Mouse (Mus musculus): ENCODE measurements around the gene Uroc1.

Gene Uroc1

DNA sequence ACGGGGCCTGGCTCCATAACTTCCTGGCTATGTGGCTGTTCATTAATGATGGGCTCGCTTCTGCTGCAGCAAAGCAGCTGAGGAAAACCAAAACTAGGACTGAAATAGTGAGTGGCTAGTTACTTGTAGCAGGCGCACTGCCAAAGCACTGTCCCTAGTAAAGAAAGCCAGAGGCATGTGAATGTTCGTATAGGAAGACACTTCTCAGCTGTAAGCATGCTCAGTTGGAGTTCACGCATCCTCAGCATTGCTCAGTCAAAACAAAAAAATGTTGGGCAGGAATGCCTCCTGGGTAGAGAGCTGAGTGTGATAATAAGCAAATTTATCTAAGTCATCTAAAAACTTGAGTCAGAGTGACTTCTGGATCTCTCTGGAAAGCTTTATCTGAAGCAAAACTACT lies 25.1 kb downstream of the Uroc1 start:
- DNase-seq (ENCODE audit: low spot score): no peak

GRCm38 (mm10) chr6:90359445-90359844 lies 26.4 kb downstream of the Uroc1 start:
- DNase-seq (ENCODE audit: low spot score): no peak

DNA sequence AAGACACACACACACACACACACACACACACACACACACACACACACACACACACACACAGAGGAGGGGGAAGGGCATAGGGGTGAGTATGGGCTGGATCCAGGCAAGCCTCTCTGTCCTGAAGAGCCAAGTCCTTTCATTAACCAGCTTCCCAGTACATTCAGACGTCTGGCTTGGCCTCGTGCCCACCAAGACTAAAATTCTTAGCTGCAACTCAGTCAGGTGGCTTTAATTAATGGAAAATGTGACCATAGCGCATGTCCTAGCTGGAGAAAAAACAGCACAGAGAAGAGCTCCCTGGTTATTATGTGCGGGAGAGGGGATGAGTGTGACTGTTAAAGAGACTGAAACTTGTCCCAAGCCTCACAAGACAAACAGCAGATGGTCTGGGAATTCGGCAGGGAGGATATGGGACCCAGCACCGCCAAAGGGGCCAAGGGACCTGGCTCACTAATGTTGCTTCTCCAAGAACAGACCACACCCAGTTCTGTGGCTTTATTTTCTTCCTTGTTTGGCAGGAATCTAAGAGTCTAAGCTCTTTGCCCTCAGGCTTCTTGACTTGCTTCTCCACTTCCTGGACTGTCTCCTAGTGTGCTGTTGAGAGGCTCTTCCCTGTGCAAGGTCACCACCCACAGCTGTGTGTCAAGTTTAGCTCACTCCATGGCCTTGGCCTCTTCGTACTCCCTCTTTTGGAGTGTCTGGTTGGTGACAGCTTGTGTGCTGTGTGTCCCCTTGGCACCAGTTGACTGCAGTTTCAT lies 27.1 kb downstream of the Uroc1 start:
- no peak for DNase-seq (ENCODE audit: low spot score)

GRCm38 (mm10) chr6:90360922-90361614 lies 28.0 kb downstream of the Uroc1 start:
- DNase-seq (ENCODE audit: low spot score): no peak

DNA sequence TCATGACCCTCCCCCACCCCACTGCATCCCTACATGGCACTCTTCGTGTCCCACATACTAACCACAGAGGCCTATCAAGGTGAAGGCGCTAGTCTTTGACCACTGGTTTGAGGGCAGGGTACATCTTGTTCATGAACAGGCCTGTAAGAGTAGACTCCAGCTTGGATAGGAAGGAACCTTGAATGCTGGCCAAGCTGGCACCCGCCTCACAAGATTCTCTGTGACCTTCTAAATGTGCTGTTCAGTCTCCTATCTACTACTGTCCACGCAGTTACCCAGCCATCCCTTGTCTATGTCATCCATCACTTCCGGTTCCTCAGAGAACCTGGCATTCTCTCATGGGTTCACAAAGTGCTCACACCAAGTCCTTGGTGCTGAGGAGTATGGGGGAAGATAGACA lies 30.2 kb downstream of the Uroc1 start:
- DNase-seq (ENCODE audit: low spot score): no peak

DNA sequence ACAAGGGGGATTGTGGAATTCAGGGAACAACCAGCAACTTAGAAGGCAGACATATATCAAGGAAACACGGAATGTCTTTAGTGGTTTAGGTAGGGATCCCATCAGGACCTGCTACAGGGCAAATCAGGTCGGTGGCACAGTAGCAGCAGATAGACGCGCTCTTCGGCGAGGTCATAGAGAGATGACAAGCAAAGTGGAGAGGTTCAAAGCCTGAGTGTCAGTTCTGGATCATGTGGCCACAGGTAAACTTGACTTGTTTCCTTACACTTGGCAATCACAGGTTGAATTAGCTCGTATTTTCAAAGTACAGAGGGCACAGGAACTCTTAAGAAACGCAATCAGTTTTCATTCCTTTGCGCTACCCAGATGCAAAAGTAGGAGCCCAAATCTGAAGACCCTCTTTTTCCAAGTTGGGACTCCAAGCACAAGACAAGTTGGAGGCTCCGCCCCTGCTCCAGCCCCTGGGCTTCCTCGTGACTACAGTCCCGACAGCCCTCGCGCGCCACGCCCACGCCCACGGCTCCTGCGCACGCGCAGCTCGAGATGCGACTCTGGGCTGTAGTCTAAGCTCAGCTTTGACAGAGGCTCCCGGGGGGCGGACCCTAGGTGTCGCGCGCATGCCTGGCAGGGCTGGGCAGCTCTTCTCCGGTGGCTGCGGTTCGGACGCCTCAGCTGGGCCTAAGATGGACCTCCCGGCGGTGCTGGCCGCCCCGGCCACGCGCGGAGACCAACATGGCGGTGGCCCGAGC lies 36.1 kb downstream of the Uroc1 start, which contains the start of gene Zxdc:
Gene Zxdc (plus strand): TSS at position 517 of the 749 bp plus-strand sequence.
- DNase-seq (ENCODE audit: low spot score): peak; percentile 99

GRCm38 (mm10) chr6:90369725-90370553 lies 36.9 kb downstream of the Uroc1 start:
- DNase-seq (ENCODE audit: low spot score): no peak

DNA sequence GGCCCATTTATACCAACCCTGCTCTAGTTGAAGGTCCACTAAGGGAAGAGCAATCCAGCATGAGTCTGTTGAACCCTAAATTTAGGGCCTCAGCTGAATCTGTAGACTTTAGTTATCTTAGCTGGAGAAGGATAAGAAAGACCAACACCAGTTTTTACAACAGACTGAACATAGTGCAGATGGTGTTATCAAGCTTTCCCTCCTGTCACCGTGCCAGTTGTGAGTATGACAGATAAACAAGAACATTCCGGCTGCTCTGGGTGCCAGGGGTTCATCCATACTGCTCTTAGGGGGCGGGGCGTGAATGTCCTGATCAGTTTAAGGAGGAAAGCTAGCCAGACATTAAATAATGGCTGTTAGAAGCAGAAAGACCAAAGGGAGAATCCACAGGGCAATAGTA lies 41.6 kb downstream of the Uroc1 start:
- no peak for DNase-seq (ENCODE audit: low spot score)

DNA sequence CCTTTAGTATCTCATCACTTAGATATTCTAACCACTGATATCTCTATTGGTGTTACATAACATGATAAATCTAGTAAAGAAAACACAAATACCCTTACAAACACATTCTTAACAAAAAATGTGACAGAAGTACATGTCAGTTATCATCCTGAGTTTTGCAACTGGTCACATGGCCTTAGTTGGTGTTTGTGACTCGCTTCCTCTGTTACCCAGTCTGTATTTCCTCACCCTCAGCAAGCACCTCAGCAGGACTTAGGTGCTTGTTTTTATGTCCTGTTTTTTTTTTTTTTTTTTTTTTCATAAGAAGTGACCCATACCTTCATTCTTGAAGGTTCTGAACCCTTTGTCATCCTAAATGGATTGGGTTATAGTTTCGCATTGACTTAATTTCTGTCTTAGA lies 44.6 kb downstream of the Uroc1 start:
- no peak for DNase-seq (ENCODE audit: low spot score)

- no peak for DNase-seq (ENCODE audit: low spot score)
Measured at GRCm38 (mm10) chr6:90381465-90381864, 48.4 kb downstream of the Uroc1 start.

DNA sequence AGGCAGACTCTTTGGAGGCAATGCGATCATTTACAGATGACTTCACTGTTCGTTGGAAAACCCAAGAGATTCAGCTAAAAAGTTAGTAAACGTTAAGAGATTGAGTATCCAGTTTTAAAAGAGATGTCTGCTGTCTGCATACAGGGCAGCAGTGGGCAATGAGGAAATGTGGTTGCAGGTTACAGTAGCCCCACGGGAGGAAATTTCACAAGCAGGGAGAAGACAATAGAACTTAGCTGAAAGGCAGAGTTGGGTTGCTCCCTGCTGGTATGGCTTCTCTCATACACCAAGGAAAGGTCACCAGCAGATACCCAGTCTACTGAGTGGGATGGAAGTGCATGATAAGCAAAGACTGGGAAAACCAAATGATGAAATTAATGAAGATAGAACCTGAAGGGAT lies 57.5 kb downstream of the Uroc1 start:
- DNase-seq (ENCODE audit: low spot score): no peak

GRCm38 (mm10) chr6:90393948-90394347 lies 60.9 kb downstream of the Uroc1 start:
- no peak for DNase-seq (ENCODE audit: low spot score)

GRCm38 (mm10) chr6:90395751-90396150 lies 62.7 kb downstream of the Uroc1 start:
- DNase-seq (ENCODE audit: low spot score): no peak

DNA sequence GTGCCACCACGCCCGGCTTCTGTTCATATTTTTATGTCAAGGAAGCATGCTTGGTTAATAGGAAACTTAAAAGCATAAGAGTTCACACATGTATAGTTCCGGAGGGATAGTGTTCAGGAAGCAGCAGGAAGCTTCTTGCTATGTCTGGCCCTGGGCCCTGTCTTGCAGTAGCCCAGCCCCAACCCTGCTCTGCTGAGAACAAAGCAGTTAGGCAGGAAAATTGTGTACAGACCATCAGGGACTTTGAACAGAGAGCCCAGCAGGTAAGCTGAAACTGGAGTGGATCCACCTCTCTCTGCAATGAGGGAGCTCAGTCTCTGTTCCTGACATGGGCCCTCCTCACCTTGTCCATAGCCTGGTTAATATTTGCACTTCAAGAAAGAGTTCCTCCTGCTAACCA lies 64.2 kb downstream of the Uroc1 start:
- DNase-seq (ENCODE audit: low spot score): no peak

DNA sequence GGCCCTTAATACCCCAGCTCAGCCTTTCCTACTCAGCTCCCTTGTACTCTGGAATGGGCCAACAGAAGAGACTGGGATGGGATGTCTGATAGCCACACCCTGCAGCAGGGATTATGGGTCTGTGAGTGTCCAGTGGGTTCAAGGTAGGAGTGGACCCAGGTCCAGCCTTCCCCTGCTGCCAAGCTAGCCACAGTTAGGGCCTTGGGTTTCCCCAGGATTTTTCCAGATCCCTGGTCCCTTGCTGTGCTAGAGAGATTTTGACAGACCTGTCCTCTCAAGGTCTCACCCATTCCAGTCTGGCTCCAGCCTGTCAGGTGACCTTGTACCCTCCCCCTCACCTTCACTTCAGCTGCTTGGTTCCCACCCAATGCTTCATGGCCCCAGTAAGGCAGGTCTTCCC lies 75.5 kb downstream of the Uroc1 start:
- no peak for DNase-seq (ENCODE audit: low spot score)

DNA sequence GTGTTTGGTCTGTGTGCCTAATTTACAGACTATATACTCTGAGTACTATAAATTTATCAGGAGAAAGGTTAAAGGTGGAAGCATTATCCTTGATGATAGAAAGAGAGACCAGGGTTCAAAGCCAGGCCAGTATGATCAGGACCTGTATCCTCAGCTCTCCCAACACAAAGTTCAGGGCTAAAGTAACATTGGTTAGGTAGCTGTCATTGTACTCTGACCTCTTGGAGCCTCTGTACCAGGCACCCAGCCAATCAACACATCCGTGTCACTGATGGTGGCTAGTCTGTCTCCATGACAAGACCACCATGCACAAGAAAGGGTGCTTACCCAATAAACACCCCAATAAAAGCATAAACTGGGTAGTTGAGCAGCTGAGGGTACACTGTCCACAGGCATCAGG lies 77.9 kb downstream of the Uroc1 start:
- DNase-seq (ENCODE audit: low spot score): no peak

DNA sequence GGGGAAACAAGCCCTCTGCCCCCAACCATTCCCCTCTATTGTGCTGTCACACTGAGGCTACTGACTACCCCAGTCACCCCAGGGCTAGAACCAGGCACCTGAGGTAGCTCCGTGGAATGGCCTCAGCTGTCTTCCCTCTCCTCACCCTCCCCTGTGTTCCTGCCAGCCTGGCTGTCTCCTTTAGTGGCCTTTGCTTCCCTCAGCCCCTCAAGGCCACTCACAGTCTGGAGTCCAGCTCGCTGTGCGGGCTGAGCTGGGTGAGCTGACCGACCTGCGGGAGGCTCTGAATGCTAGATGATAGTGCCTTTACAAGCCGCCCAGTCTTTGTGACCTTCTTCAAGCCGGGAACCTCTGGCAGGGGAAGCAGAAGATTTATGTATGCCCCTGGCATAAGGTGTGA lies 78.8 kb downstream of the Uroc1 start:
- DNase-seq (ENCODE audit: low spot score): no peak

All from ovary, postnatal 10 days (tissue).